Mouse (Mus musculus) kidney, adult 2 months (tissue): ENCODE data around the gene Gm15023. TPM values are rescaled to one million over a fixed set of nuclear protein-coding genes. Genes with fewer than 3 reads are reported as not detected.
"Not testable (repeated sequence)": the region's sequence is repeated elsewhere in the genome, so short reads cannot be mapped to it uniquely, and the experiment has no call there.

Experiments used
- DNase-seq: peaks from one replicate; pipeline ENCODE4 v3.0.0; 2021
- H3K27ac ChIP-seq: fragments of 200-500 bp; 2 replicates; pipeline ENCODE4 v1.5.1; 2012; ENCODE audit warnings: low read depth, low read length, control low read depth, inconsistent platforms; ENCODE audit not compliant: insufficient read depth
- H3K27me3 ChIP-seq: fragments of 200-500 bp; replicated peaks from 2 replicates; pipeline ENCODE4 v1.6.1; 2012; ENCODE audit warnings: mild to moderate bottlenecking, moderate library complexity, low read length, inconsistent platforms; ENCODE audit not compliant: control insufficient read depth, insufficient read depth
- H3K36me3 ChIP-seq: fragments of 200-500 bp; 2 replicates; pipeline ENCODE4 v1.6.1; 2012; ENCODE audit warnings: mild to moderate bottlenecking, moderate library complexity, low read length, inconsistent platforms; ENCODE audit not compliant: control insufficient read depth, insufficient read depth
- H3K4me1 ChIP-seq: fragments of 200-500 bp; 2 replicates; pipeline ENCODE4 v1.6.1; 2011; ENCODE audit warnings: low read length; ENCODE audit not compliant: control insufficient read depth, insufficient read depth
- H3K4me3 ChIP-seq: fragments of 200-500 bp; 2 replicates; pipeline ENCODE4 v1.5.1; 2011; ENCODE audit warnings: mild to moderate bottlenecking, low read depth, low read length, control low read depth; ENCODE audit not compliant: insufficient read depth
- CTCF ChIP-seq: fragments of 200-500 bp; conservative IDR thresholded peaks from 2 replicates; pipeline ENCODE4 v1.5.1; 2011; ENCODE audit warnings: low read depth, mild to moderate bottlenecking, control low read depth, low read length, moderate library complexity, mixed read lengths; ENCODE audit not compliant: insufficient read depth, insufficient read length
- POLR2A ChIP-seq: fragments of 200-500 bp; IDR thresholded peaks from one replicate; pipeline ENCODE4 v1.6.1; 2011; ENCODE audit warnings: low read depth, low read length, control low read depth
- WGBS: fragments of 180-500 bp; shearing (Covaris S2); methylation state at CpG from one replicate; pipeline ENCODE4 v1.1.7; 2018; 5-methylcytosine and 5-hydroxymethylcytosine counted together
- polyA plus RNA-seq: library from polyadenylated mRNA; depleted of rRNA; stranded (reverse); fragments of >200 nt; gene quantifications from 2 replicates; pipeline ENCODE4 v1.2.3, GENCODE M21; 2012; rRNA removed

Gene Gm15023
- not detected in 2 replicates for polyA plus RNA-seq

GRCm38 (mm10) chrX:135177532-135177931 is at the start of gene Gm15023:
Gm15023 (minus strand) TSS chrX:135177632.
- H3K4me1 ChIP-seq, DNase-seq, H3K27me3 ChIP-seq, H3K4me3 ChIP-seq, H3K27ac ChIP-seq, H3K36me3 ChIP-seq: not testable (repeated sequence)
- WGBS = 98% methylated on average over 4 of the region's 14 CpGs

GRCm38 (mm10) chrX:135210436-135211221 is 33.2 kb upstream of the Gm15023 start, which contains the start of gene Tceal6:
Tceal6 (minus strand) TSS chrX:135210687.
- 10% methylated on average over 12 of the region's 13 CpGs for WGBS
- H3K4me3 ChIP-seq = no peak within 1 kb of the TSS
- H3K27me3 ChIP-seq = no peaks in the 10 kb centered on the region
- H3K27ac ChIP-seq = no peak within 1 kb of the TSS
- H3K4me1 ChIP-seq = no peaks in the 10 kb centered on the region
- DNase-seq = no peak
- no peak for TF ChIP-seq CTCF
- no peak for TF ChIP-seq POLR2A
- no peaks in the 10 kb centered on the region for H3K36me3 ChIP-seq

GRCm38 (mm10) chrX:135209773-135210435 is 32.5 kb upstream of the Gm15023 start:
- WGBS = 3% methylated on average over 17 of the region's 21 CpGs
- not testable (repeated sequence) for H3K4me3 ChIP-seq, H3K27me3 ChIP-seq, H3K4me1 ChIP-seq, H3K27ac ChIP-seq, H3K36me3 ChIP-seq, DNase-seq

- WGBS = no CpG with 5 or more reads among the region's 6 CpGs
- not testable (repeated sequence) for H3K27ac ChIP-seq, H3K4me3 ChIP-seq, H3K4me1 ChIP-seq, H3K27me3 ChIP-seq, H3K36me3 ChIP-seq, DNase-seq
Observed at GRCm38 (mm10) chrX:135189924-135190323, 12.5 kb upstream of the Gm15023 start.

- no CpG with 5 or more reads among the region's 3 CpGs for WGBS
- DNase-seq, H3K27me3 ChIP-seq, H3K4me3 ChIP-seq, H3K27ac ChIP-seq, H3K36me3 ChIP-seq, H3K4me1 ChIP-seq: not testable (repeated sequence)
Observed at GRCm38 (mm10) chrX:135188661-135189060, 11.2 kb upstream of the Gm15023 start.

Other genes with a start within 250 kb of the Gm15023 start
- not detected in 2 replicates for gene Nxf2, start 212.9 kb downstream of the Gm15023 start, polyA plus RNA-seq
- 0.75 and 1.1 TPM in 2 replicates for gene Zmat1, start 168.4 kb downstream of the Gm15023 start, polyA plus RNA-seq
- gene Tceal6, start 33.1 kb upstream of the Gm15023 start, polyA plus RNA-seq = not detected in 2 replicates
- not detected in 2 replicates for gene Pramel3, start 124.7 kb upstream of the Gm15023 start, polyA plus RNA-seq
- gene Gm5128, start 195.7 kb upstream of the Gm15023 start, polyA plus RNA-seq = not detected in 2 replicates